Comparison of ENCODE assay signal across 10 mouse cellular contexts in the genomic region with DNA sequence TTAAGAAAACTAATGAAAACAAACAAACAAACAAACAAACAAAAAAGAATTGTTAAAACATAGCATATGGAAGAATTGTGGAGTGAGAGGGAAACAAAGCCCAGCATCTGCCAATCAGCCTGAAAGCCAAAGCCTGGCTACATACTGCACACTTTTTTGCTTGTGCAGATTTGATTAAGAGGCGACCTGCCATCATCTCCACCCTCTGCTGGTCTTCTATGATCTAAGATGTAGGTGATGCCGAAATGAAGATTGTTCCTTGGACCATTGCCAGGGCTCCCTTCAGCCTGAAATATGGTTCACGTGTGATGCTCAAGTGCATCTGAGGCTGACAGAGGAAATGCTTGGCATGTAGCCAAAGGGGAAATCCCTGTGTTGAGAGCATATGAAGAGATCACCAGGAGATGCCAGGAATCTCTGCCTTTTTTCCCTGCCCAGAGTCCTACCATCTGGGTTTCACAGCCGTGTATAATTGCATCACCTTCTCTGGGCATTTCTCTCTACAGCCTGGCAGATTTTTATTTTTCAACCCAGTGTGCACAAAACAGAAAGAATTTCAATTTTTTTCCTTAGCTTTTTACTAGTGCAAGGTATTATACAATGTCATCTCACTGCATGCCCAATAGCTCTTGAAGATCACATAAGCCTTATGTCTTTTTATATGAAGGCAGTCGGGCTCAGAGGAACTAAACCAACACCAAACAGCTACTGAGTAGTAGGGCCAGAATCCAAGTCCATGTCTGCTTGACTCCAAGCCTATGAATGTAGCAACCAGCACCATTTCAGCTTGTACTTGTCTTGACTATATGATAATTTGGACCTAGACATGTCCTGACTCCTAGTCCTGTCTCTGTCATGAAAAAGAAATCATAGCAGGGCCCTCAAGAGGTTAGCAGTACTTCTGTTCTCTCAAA. TPM values are rescaled to one million over a fixed set of nuclear protein-coding genes. Genes with fewer than 3 reads are reported as not detected.
A peak's percentile ranks its signal among the peaks of the same experiment; 100 is the strongest.
DNase-seq lines count a peak whose midpoint lies in the region; TF ChIP-seq lines count a peak whose summit lies in the region.
"Had no signal": no experiment of that assay in that cellular context is flagged by ENCODE, and none has a peak within 500 bp of the region (broad histone marks: within the 10 kb centered on the region; RNA-seq: fewer than 3 reads in every experiment).

No protein-coding gene starts in this region.

- H3K36me3 ChIP-seq in kidney, adult 2 months (ENCODE audit: control insufficient read depth, insufficient read depth, low read length) = no peaks in the 10 kb centered on the region
- H3K36me3 ChIP-seq: midbrain, embryonic 12.5 days had no signal

- DNase-seq in kidney, adult 2 months = peak; percentile 14
- DNase-seq in kidney, adult 18-20 months = no peak
- DNase-seq in Muller cell, postnatal 12 days (ENCODE audit: inconsistent ontology term) = peak; percentile 26
- peak; percentile 45 for DNase-seq in brain, embryonic 18.5 days (ENCODE audit: low read depth, low spot score)
- DNase-seq in layer of hippocampus, postnatal 14 days (ENCODE audit: low spot score in 2 of 2) = peak; percentile 39 to 74
- no peak for DNase-seq in T-cell, adult 2 months (ENCODE audit: low spot score)
- DNase-seq in embryo, embryonic 10.5 days (ENCODE audit: low spot score) = no peak
- DNase-seq: adrenal gland, adult 2 months had no signal

- no peak overlapping the region for H3K4me3 ChIP-seq in kidney, adult 2 months (ENCODE audit: insufficient read depth, low read depth, low read length)
- H3K4me3 ChIP-seq: midbrain, embryonic 12.5 days had no signal

- no peak for TF ChIP-seq CTCF in kidney, adult 2 months (conservative IDR thresholded peaks at IDR 0.05; ENCODE audit: insufficient read depth, insufficient read length, low read depth, low read length)

- no peak for TF ChIP-seq POLR2A in kidney, adult 2 months (IDR thresholded peaks at IDR 0.05; ENCODE audit: low read depth, low read length)

- 51% methylated on average over 5 of the region's 5 CpGs for WGBS in kidney, adult 2 months

- H3K27me3 ChIP-seq in kidney, adult 2 months (replicated peaks; ENCODE audit: control insufficient read depth, insufficient read depth, low read length) = no peaks in the 10 kb centered on the region

- H3K27ac ChIP-seq in kidney, adult 2 months (ENCODE audit: insufficient read depth, low read depth, low read length) = no peak overlapping the region
- H3K27ac ChIP-seq: midbrain, embryonic 12.5 days had no signal

- H3K4me1 ChIP-seq in kidney, adult 2 months (ENCODE audit: control insufficient read depth, insufficient read depth, low read length) = no peaks in the 10 kb centered on the region; the same call in 1 of the 2 replicates

RNA-seq across cellular contexts. Expression of a gene that starts 2.0 kb away (rescaled TPM):
- polyA plus RNA-seq in kidney, adult 2 months (2012; rRNA removed) = 0.07 and 0.11 TPM in 2 replicates
- not detected for total RNA-seq in layer of hippocampus, postnatal 14 days (2021)
- total RNA-seq: adrenal gland, adult 2 months; hematopoietic stem cell, adult 5-6 weeks had no signal
- polyA plus RNA-seq: adrenal gland, adult 2 months; midbrain, embryonic 12.5 days had no signal

Comparison
In these comparisons a context has a peak if more than half of its experiments do, and no peak if none do; other contexts are left out.
1. DNase-seq: peak in kidney, adult 2 months (single experiment), Muller cell, postnatal 12 days (single experiment), brain, embryonic 18.5 days (single experiment) and layer of hippocampus, postnatal 14 days (2 of 2); none in kidney, adult 18-20 months (single experiment), T-cell, adult 2 months (single experiment) and embryo, embryonic 10.5 days (single experiment).